Mouse (Mus musculus) forebrain, embryonic 11.5 days (tissue): ENCODE measurements at regions not wholly inside any gene's neighbourhood (a gene's known extent, or its start where the extent isn't known, plus 50 kb on each side); places are given as distances from the start of the nearest gene placed in this dataset.

Source experiments
- ATAC-seq: fragments of 200-750 bp; cut with Nextera tagmentation; replicated peaks from 2 replicates; pipeline ENCODE4 v1.8.0; 2017; ENCODE audit warnings: moderate TSS enrichment; ENCODE audit not compliant: low FRiP score
- DNase-seq: peaks from one replicate; pipeline ENCODE4 v3.0.0-alpha.2; 2017; ENCODE audit warnings: low spot score
- H3K27ac ChIP-seq: fragments of 300-500 bp; sonication (generic); 2 replicates; pipeline ENCODE4 v1.5.1; 2014; ENCODE audit warnings: low read depth, low read length
- H3K27me3 ChIP-seq: fragments of 300-500 bp; sonication (generic); 2 replicates; pipeline ENCODE4 v1.6.1; 2014; ENCODE audit warnings: mild to moderate bottlenecking, low read length, mixed read lengths; ENCODE audit not compliant: control insufficient read depth, insufficient read depth
- H3K36me3 ChIP-seq: fragments of 300-500 bp; sonication (generic); 2 replicates; pipeline ENCODE4 v1.6.1; 2014; ENCODE audit warnings: mild to moderate bottlenecking, low read length, moderate library complexity, mixed read lengths; ENCODE audit not compliant: control insufficient read depth, insufficient read depth
- H3K4me1 ChIP-seq: fragments of 300-500 bp; sonication (generic); replicated peaks from 2 replicates; pipeline ENCODE4 v1.6.1; 2014; ENCODE audit warnings: low read length, mixed read lengths; ENCODE audit not compliant: control insufficient read depth, insufficient read depth
- H3K4me2 ChIP-seq: fragments of 300-500 bp; sonication (generic); 2 replicates; pipeline ENCODE4 v1.6.1; 2014; ENCODE audit warnings: low read depth, mild to moderate bottlenecking, low read length, moderate library complexity, mixed read lengths; ENCODE audit not compliant: severe bottlenecking
- H3K4me3 ChIP-seq: fragments of 300-500 bp; sonication (generic); 2 replicates; pipeline ENCODE4 v1.5.1; 2014; ENCODE audit warnings: low read depth, low read length
- H3K9ac ChIP-seq: fragments of 300-500 bp; sonication (generic); 2 replicates; pipeline ENCODE4 v1.6.1; 2014; ENCODE audit warnings: low read length
- H3K9me3 ChIP-seq: fragments of 300-500 bp; sonication (generic); 2 replicates; pipeline ENCODE4 v1.6.1; 2016; ENCODE audit warnings: low read length, mixed read lengths; ENCODE audit not compliant: control insufficient read depth
- WGBS: fragments of 180-500 bp; shearing (Covaris S2); extraction: QIAGEN DNeasy Blood & Tissue Kit; methylation state at CpG from one replicate; pipeline ENCODE4 v1.1.7; 2014; 5-methylcytosine and 5-hydroxymethylcytosine counted together

DNA sequence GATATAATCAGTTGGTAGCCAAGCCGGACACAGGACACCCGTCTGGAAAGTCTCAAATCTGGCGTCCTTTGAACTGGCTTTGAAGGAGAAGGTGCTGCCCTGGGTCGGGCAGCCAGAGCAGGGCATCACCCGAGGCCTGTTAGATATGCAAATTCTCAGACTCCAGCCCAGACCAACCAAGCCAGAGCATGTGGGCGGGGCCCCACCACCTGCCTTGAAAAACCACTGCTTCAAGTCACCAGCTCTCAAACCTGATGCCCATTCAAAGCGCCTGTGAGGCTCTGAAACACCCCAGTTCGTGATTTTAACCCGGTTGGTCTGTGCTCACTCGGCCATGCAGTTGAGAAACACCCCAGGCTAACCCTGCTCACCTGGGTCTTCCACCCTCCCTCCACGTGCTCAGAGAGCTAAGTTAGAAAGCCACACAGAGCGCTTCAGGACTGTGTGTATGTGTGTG, 101.6 kb downstream of the Utp6 start:
- DNase-seq (no peak), ATAC-seq (no peak)
- no peaks in the 10 kb centered on the region for H3K4me1 ChIP-seq

DNA sequence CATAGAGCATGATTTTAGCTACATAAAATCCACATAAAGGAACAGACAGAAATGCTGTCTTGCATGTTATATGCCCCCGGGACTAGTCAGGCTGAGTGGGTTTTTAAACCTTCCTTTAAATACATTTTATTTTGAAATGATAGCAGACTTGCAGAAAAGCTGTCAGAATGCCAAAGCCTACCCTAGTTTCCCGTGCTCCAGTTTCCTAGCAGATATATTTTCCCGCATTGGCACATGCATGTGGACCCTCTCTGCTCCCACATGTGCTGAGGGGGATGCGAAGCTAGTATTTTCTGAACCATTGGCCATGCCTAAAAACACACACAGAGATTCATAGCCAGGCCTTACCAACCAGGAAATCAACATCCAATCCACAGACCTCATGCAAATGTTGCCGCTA, 105.8 kb downstream of the Utp6 start:
- H3K27me3 ChIP-seq = no peaks in the 10 kb centered on the region
- no peaks in the 10 kb centered on the region for H3K36me3 ChIP-seq
- no peaks in the 10 kb centered on the region for H3K4me1 ChIP-seq
- H3K4me3 ChIP-seq = no peak overlapping the region
- no peak for ATAC-seq
- no peak overlapping the region for H3K9ac ChIP-seq
- no peak for DNase-seq
- no peak overlapping the region for H3K27ac ChIP-seq
- H3K4me2 ChIP-seq = no peak overlapping the region
- no peaks in the 10 kb centered on the region for H3K9me3 ChIP-seq
- 89% methylated on average over 5 of the region's 5 CpGs for WGBS

More for the DNA sequence above, 101.6 kb downstream of the Utp6 start:
- no peaks in the 10 kb centered on the region for H3K36me3 ChIP-seq
- no peak overlapping the region for H3K4me2 ChIP-seq
- H3K9ac ChIP-seq = no peak overlapping the region
- H3K4me3 ChIP-seq = no peak overlapping the region
- H3K27ac ChIP-seq = no peak overlapping the region
- no peaks in the 10 kb centered on the region for H3K9me3 ChIP-seq
- 23% methylated on average over 12 of the region's 12 CpGs for WGBS
- H3K27me3 ChIP-seq = no peaks in the 10 kb centered on the region

DNA sequence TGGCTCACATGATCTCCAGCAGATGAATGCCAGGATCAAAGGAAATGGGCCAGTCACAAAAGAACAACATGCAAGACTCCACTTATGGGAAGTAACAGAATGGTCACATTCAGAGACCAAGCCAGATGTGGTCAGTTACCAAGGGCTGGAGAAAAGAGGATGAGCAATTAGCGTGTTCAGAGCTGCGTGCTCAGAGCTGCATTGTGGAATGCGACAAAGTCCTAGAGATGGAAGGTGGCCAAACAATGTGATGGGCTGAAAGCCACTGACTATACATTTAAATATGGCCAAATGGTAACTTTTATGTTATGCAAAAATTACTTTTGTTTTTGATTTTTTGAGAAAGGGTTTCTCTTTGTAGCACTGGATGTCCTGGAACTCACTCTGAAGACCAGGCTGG, 112.6 kb downstream of the Utp6 start:
- H3K9ac ChIP-seq = no peak overlapping the region
- H3K9me3 ChIP-seq = no peaks in the 10 kb centered on the region
- H3K27me3 ChIP-seq = no peaks in the 10 kb centered on the region
- H3K4me1 ChIP-seq = no peaks in the 10 kb centered on the region
- no peak overlapping the region for H3K4me2 ChIP-seq
- H3K36me3 ChIP-seq = no peaks in the 10 kb centered on the region
- H3K27ac ChIP-seq = no peak overlapping the region
- ATAC-seq (no peak), DNase-seq (no peak)
- no peak overlapping the region for H3K4me3 ChIP-seq
- WGBS = 92% methylated on average over 3 of the region's 3 CpGs

- Histone ChIP-seq H3K27me3 (no peaks in the 10 kb centered on the region), H3K4me3 (no peak overlapping the region), H3K4me1 (no peaks in the 10 kb centered on the region), H3K9me3 (no peaks in the 10 kb centered on the region), H3K36me3 (no peaks in the 10 kb centered on the region), H3K9ac (no peak overlapping the region), H3K27ac (no peak overlapping the region), H3K4me2 (no peak overlapping the region)
- WGBS = 87% methylated on average over 4 of the region's 4 CpGs
- ATAC-seq = no peak
- DNase-seq = no peak
These were observed 117.8 kb downstream of the Utp6 start for GRCm38 (mm10) chr11:79844436-79844835.

DNA sequence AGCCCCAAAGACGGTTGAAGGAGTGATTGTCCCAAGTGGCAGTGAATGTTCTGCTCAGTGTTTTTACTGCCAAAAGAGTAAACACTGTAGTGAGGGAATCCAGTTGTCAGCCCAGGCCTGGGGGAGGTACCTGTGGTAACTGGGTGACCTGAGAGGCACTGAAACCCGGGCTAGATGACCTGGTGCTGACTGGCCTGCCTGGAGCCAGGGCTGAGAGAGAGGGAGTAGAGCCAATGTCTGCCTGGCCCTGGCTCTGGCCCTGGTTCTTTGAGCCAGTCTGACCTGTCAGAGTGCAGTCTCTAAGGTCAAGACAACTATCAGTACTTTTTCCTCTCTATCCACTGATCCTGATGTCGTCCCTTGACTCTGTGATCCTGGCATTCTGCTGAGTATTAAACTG, 119.2 kb downstream of the Utp6 start:
- Histone ChIP-seq H3K4me2 (no peak overlapping the region), H3K36me3 (no peaks in the 10 kb centered on the region), H3K4me3 (no peak overlapping the region), H3K27me3 (no peaks in the 10 kb centered on the region), H3K4me1 (no peaks in the 10 kb centered on the region), H3K27ac (no peak overlapping the region), H3K9me3 (no peaks in the 10 kb centered on the region), H3K9ac (no peak overlapping the region)
- no peak for DNase-seq
- 69% methylated on average over 3 of the region's 3 CpGs for WGBS
- no peak for ATAC-seq

DNA sequence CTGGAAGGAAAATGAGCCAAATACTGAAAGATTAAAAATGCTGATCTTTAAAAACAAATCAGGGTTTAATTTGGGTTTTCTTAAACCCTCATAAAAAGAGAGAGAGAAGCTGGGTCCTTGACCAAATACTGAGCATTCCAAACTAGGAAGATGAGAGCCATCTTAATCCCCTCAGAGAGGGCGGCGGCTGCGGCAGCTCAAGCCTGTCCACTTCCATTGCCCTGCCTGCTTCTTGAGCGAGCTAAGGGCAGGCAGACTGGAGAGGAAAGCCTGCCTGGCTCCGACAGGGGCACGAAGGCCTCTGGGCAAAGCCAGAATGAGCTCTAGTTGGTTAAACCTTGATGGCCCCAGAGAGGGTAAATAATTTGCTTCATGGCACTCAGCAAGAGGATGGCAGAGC, 122.2 kb downstream of the Utp6 start:
- no peak overlapping the region for H3K4me3 ChIP-seq
- DNase-seq (no peak), ATAC-seq (no peak)
- H3K9me3 ChIP-seq = no peaks in the 10 kb centered on the region
- no peak overlapping the region for H3K27ac ChIP-seq
- H3K9ac ChIP-seq = no peak overlapping the region
- no peaks in the 10 kb centered on the region for H3K36me3 ChIP-seq
- H3K27me3 ChIP-seq = no peaks in the 10 kb centered on the region
- WGBS = 77% methylated on average over 6 of the region's 6 CpGs
- H3K4me1 ChIP-seq = no peaks in the 10 kb centered on the region
- no peak overlapping the region for H3K4me2 ChIP-seq

GRCm38 (mm10) chr11:79838051-79838450, 124.1 kb downstream of the Utp6 start:
- no peaks in the 10 kb centered on the region for H3K9me3 ChIP-seq
- WGBS = 54% methylated on average over 4 of the region's 4 CpGs
- no peaks in the 10 kb centered on the region for H3K4me1 ChIP-seq
- no peaks in the 10 kb centered on the region for H3K36me3 ChIP-seq
- DNase-seq = no peak
- no peaks in the 10 kb centered on the region for H3K27me3 ChIP-seq
- no peak overlapping the region for H3K27ac ChIP-seq
- H3K4me2 ChIP-seq = no peak overlapping the region
- H3K4me3 ChIP-seq = no peak overlapping the region
- no peak overlapping the region for H3K9ac ChIP-seq
- ATAC-seq = no peak

GRCm38 (mm10) chr11:79837076-79837990, 124.9 kb downstream of the Utp6 start:
- Histone ChIP-seq H3K36me3 (no peaks in the 10 kb centered on the region), H3K9ac (no peak overlapping the region), H3K9me3 (no peaks in the 10 kb centered on the region), H3K4me1 (no peaks in the 10 kb centered on the region), H3K27me3 (no peaks in the 10 kb centered on the region), H3K4me3 (no peak overlapping the region), H3K4me2 (no peak overlapping the region), H3K27ac (no peak overlapping the region)
- DNase-seq (no peak), ATAC-seq (no peak)
- 55% methylated on average over 6 of the region's 6 CpGs for WGBS

DNA sequence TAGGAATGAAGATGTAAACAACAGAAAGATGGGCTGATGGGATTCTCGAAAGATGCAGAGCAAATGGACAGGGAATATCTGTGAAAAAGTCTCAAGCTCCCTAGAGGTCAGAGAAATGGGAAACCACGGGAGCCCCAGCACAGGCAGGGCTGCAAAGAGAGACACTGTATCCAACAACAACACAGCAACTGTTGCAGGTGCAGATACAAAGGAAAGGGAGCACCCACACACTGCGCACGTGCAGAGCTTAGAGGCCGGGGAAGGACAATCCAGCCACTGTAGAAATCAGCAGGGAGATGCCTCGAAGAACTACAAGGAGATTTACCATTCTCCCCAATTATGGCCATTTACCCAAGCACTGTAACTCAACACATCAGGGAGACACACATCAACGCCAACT, 126.3 kb downstream of the Utp6 start:
- Histone ChIP-seq H3K9me3 (no peaks in the 10 kb centered on the region), H3K36me3 (no peaks in the 10 kb centered on the region), H3K4me2 (no peak overlapping the region), H3K4me3 (no peak overlapping the region), H3K9ac (no peak overlapping the region), H3K4me1 (no peaks in the 10 kb centered on the region), H3K27ac (no peak overlapping the region), H3K27me3 (no peaks in the 10 kb centered on the region)
- DNase-seq (no peak), ATAC-seq (no peak)
- 92% methylated on average over 7 of the region's 7 CpGs for WGBS
